Mouse (Mus musculus) erythroblast, embryonic 14.5 days (primary cell): ENCODE data around the gene Samd5. TPM values are rescaled to one million over a fixed set of nuclear protein-coding genes. Genes with fewer than 3 reads are reported as not detected.

Source experiments
- H3K27me3 ChIP-seq: 2 replicates; pipeline ENCODE4 v1.6.1; 2012; ENCODE audit warnings: inconsistent platforms; ENCODE audit not compliant: control insufficient read depth
- H3K36me3 ChIP-seq: 2 replicates; pipeline ENCODE4 v1.6.1; 2012; ENCODE audit warnings: mild to moderate bottlenecking, inconsistent platforms; ENCODE audit not compliant: control insufficient read depth
- H3K4me1 ChIP-seq: 2 replicates; pipeline ENCODE4 v1.6.1; 2012; ENCODE audit warnings: inconsistent platforms; ENCODE audit not compliant: control insufficient read depth
- H3K4me3 ChIP-seq: replicated peaks from 2 replicates; pipeline ENCODE3; 2012; ENCODE audit warnings: moderate library complexity, mild to moderate bottlenecking, inconsistent platforms
- H3K9me3 ChIP-seq: 2 replicates; pipeline ENCODE4 v1.6.1; 2012; ENCODE audit warnings: low read length, inconsistent platforms, mixed read lengths; ENCODE audit not compliant: control insufficient read depth
- GATA1 ChIP-seq: IDR thresholded peaks from 2 replicates; pipeline ENCODE4 v1.6.1; 2012; ENCODE audit warnings: low read length, inconsistent platforms, mixed read lengths
- TAL1 ChIP-seq: IDR thresholded peaks from 3 replicates; pipeline ENCODE4 v1.6.1; 2012; ENCODE audit warnings: low read length, inconsistent platforms, mixed read lengths
- polyA plus RNA-seq: library from polyadenylated mRNA; stranded (reverse); fragments of >175 nt; gene quantifications from 2 replicates; pipeline ENCODE4 v1.2.3, GENCODE M21; 2012

The Samd5 gene
- polyA plus RNA-seq, 1 experiment: not detected

GRCm38 (mm10) chr10:9640678-9641077, 34.3 kb downstream of the Samd5 start:
- Histone ChIP-seq H3K9me3 (no peaks in the 10 kb centered on the region), H3K4me1 (no peaks in the 10 kb centered on the region), H3K4me3 (no peak overlapping the region), H3K36me3 (no peaks in the 10 kb centered on the region), H3K27me3 (no peaks in the 10 kb centered on the region)
- TF ChIP-seq GATA1: no peak
- TF ChIP-seq TAL1: no peak

DNA sequence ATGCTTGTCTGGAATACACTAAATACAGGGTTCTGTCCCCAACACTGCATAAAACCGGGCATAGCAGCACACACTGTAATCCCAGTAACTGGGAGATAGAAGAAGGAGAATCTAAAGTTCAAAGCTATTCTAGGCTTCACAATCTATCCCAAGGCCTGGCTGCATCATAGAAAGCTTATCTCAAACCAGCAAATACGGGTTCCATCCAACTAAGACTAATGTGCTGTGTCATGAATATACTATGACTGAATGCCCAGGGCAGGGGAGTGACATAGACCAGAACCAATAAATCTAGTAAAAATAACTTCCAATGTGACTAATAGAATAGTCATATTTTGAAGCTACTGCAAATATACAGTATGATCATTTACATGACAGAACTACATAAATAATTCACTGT, 35.0 kb downstream of the Samd5 start:
- no peak for TF ChIP-seq TAL1
- no peak for TF ChIP-seq GATA1
- Histone ChIP-seq H3K4me1 (no peaks in the 10 kb centered on the region), H3K36me3 (no peaks in the 10 kb centered on the region), H3K9me3 (no peaks in the 10 kb centered on the region), H3K4me3 (no peak overlapping the region), H3K27me3 (no peaks in the 10 kb centered on the region)

GRCm38 (mm10) chr10:9625356-9625755, 49.7 kb downstream of the Samd5 start:
- H3K4me1 ChIP-seq: no peaks in the 10 kb centered on the region
- TF ChIP-seq GATA1 (no peak), TAL1 (no peak)

DNA sequence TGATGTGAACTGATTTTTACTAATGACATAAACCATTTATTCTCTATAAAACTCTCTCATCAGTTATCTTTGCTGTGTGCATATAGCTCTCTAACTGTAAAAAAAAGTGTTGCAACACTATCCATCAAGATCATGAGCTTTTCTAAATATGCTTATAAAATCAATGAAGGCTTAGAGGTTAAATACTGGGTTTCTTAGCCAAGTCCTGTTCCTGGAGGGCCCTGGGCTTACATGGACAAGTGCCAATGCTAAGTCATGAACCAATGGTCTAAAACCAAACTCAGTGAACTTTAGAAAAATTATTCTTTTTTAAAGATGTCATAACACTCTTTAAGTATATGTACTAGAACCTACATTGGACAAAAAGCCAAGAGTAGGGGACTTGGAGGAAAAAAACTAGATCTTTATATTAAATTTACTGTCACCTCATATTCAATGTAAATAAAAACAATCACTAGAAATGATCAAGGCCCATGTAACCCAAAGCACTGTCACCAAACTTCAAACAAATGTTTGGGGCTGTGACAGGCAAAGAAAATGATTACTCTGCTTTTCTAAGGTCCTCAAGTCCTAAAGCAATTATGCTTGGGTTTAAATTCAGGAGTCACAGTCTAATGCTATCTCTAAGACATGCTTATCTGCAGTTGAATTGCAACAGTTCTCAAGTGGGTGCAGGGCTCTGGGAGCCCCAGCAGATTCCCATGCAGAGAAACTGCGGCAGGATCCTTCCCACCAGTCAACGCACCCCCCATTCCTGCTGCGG, 52.9 kb downstream of the Samd5 start:
- no peaks in the 10 kb centered on the region for H3K4me1 ChIP-seq
- H3K9me3 ChIP-seq: no peaks in the 10 kb centered on the region
- no peaks in the 10 kb centered on the region for H3K27me3 ChIP-seq
- TF ChIP-seq TAL1 (no peak), GATA1 (no peak)
- no peaks in the 10 kb centered on the region for H3K36me3 ChIP-seq
- no peak overlapping the region for H3K4me3 ChIP-seq

More at GRCm38 (mm10) chr10:9625356-9625755, 49.7 kb downstream of the Samd5 start:
- H3K27me3 ChIP-seq: no peaks in the 10 kb centered on the region
- no peak overlapping the region for H3K4me3 ChIP-seq
- no peaks in the 10 kb centered on the region for H3K36me3 ChIP-seq
- H3K9me3 ChIP-seq: no peaks in the 10 kb centered on the region

- TF ChIP-seq GATA1 (no peak), TAL1 (no peak)
- Histone ChIP-seq H3K9me3 (no peaks in the 10 kb centered on the region), H3K4me3 (no peak overlapping the region), H3K27me3 (no peaks in the 10 kb centered on the region), H3K36me3 (no peaks in the 10 kb centered on the region), H3K4me1 (no peaks in the 10 kb centered on the region)
Measured at GRCm38 (mm10) chr10:9621055-9621454, 54.0 kb downstream of the Samd5 start.

- H3K27me3 ChIP-seq: no peaks in the 10 kb centered on the region
- H3K4me3 ChIP-seq: no peak overlapping the region
- no peaks in the 10 kb centered on the region for H3K9me3 ChIP-seq
- H3K4me1 ChIP-seq: no peaks in the 10 kb centered on the region
- no peaks in the 10 kb centered on the region for H3K36me3 ChIP-seq
- TF ChIP-seq TAL1 (no peak), GATA1 (no peak)
Measured at GRCm38 (mm10) chr10:9615009-9615408, 60.0 kb downstream of the Samd5 start.

DNA sequence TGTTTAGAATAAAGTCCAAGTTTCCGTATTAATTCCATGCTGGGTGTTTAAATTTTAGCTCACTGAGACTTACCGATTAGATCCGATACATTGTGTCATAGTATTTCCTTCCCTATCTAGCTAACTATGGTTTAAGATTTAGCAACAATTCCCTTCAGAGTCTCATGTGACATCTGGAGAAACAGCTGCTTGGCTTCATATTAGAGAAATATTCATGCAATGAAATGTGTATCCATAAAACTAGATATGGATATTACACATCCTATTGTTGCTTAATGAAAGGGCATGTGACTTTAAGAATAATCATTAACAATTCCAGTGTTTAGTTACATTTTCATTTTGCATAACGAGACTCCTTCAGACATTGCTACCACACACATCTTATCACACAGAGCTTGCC, 66.2 kb downstream of the Samd5 start:
- H3K36me3 ChIP-seq: no peaks in the 10 kb centered on the region
- H3K27me3 ChIP-seq: no peaks in the 10 kb centered on the region
- H3K9me3 ChIP-seq: no peaks in the 10 kb centered on the region
- no peak overlapping the region for H3K4me3 ChIP-seq
- TF ChIP-seq TAL1: no peak
- TF ChIP-seq GATA1: no peak
- no peaks in the 10 kb centered on the region for H3K4me1 ChIP-seq

DNA sequence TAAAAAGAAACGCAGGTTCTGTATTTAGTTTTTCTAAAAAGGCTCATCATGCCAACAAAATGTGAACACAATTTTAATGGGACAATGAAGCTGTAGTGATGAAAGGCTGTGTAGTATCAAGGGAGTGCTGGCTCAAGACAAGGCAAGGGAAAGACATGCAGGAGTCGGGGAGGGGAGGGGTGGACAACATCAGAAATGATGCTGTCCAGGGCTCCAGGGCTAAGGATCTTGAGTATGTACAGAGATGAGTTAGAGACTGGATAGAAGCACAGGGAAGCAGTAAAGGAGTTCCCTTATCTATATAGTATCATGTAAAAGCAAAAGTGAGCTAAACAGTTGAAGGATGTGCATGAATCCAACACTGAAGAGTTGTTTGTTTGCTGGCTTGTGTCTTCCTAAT, 67.9 kb downstream of the Samd5 start:
- no peaks in the 10 kb centered on the region for H3K4me1 ChIP-seq
- no peaks in the 10 kb centered on the region for H3K36me3 ChIP-seq
- no peaks in the 10 kb centered on the region for H3K27me3 ChIP-seq
- no peaks in the 10 kb centered on the region for H3K9me3 ChIP-seq
- TF ChIP-seq TAL1 (no peak), GATA1 (no peak)
- no peak overlapping the region for H3K4me3 ChIP-seq

- Histone ChIP-seq H3K4me1 (no peaks in the 10 kb centered on the region), H3K27me3 (no peaks in the 10 kb centered on the region), H3K9me3 (no peaks in the 10 kb centered on the region), H3K36me3 (no peaks in the 10 kb centered on the region), H3K4me3 (no peak overlapping the region)
- TF ChIP-seq GATA1: no peak
- no peak for TF ChIP-seq TAL1
Measured at GRCm38 (mm10) chr10:9605635-9606034, 69.4 kb downstream of the Samd5 start.

- no peaks in the 10 kb centered on the region for H3K9me3 ChIP-seq
- no peaks in the 10 kb centered on the region for H3K4me1 ChIP-seq
- no peaks in the 10 kb centered on the region for H3K36me3 ChIP-seq
- H3K4me3 ChIP-seq: no peak overlapping the region
- no peaks in the 10 kb centered on the region for H3K27me3 ChIP-seq
- no peak for TF ChIP-seq TAL1
- no peak for TF ChIP-seq GATA1
Measured at GRCm38 (mm10) chr10:9603290-9603689, 71.7 kb downstream of the Samd5 start.
